Mouse (Mus musculus): ENCODE data around the gene Krt80. TPM values are rescaled to one million over a fixed set of nuclear protein-coding genes. Genes with fewer than 3 reads are reported as not detected.

The Krt80 gene
- polyA plus RNA-seq, 1 experiment from 2014 or later = 1.6 TPM

GRCm38 (mm10) chr15:101318889-101319765 is 50.8 kb downstream of the Krt80 start:
- Histone ChIP-seq H3K4me2 (ENCODE audit: low read length) (no peak overlapping the region), H3K27ac (ENCODE audit: low read depth) (0 out of 2 replicates have a peak overlapping the region, but pooled peaks have one; percentile 14), H3K4me3 (ENCODE audit: low read depth, low read length) (no peak overlapping the region), H3K36me3 (ENCODE audit: control insufficient read depth, insufficient read depth, low read length) (no peaks in the 10 kb centered on the region), H3K27me3 (replicated peaks; ENCODE audit: control insufficient read depth, insufficient read depth, low read length) (no peaks in the 10 kb centered on the region), H3K9me3 (ENCODE audit: control insufficient read depth, low read length) (no peaks in the 10 kb centered on the region), H3K4me1 (replicated peaks; ENCODE audit: control insufficient read depth, insufficient read depth, low read length) (peaks cover 12% of the 10 kb centered on the region), H3K9ac (ENCODE audit: low read length) (no peak overlapping the region)
- ATAC-seq (replicated peaks; ENCODE audit: low FRiP score, low TSS enrichment, low read depth) (no peak), DNase-seq (ENCODE audit: low spot score) (no peak)
- WGBS = 48% methylated on average over 14 of the region's 14 CpGs

DNA sequence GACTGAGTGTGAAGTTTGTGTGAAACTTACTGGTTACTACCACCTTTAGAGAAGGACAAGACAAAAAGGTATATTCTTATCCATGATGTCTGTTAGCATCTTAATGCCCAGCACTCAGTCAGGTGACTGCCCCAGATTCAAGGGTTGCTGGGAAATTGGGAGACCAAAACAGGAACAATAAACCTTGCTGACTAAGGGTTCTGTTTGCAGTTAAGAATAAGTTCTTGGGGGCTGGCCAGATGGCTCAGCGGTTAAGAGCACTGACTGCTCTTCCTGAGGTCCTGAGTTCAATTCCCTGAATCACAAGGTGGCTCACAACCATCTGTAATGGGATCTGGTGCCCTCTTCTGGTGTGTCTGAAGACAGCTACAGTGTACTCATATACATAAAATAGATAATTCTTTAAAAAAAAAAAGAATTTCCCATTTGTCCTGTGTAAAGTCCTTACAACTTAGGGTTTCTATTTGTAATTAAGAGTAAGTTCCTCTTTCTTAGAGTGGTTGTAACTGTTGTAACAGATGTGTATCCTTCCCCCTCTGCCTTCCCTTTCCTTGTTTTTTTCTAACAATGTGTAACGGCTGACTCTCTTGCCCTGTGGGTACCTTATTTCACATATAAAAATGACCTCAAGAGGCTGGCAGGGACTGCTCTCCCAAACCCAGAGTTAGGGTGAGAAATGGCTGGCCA is 52.0 kb downstream of the Krt80 start:
- no peaks in the 10 kb centered on the region for H3K36me3 ChIP-seq (ENCODE audit: control insufficient read depth, insufficient read depth, low read length)
- H3K4me3 ChIP-seq (ENCODE audit: low read depth, low read length) = no peak overlapping the region
- ATAC-seq (replicated peaks; ENCODE audit: low FRiP score, low TSS enrichment, low read depth) (no peak), DNase-seq (ENCODE audit: low spot score) (no peak)
- H3K27me3 ChIP-seq (replicated peaks; ENCODE audit: control insufficient read depth, insufficient read depth, low read length) = no peaks in the 10 kb centered on the region
- no peaks in the 10 kb centered on the region for H3K9me3 ChIP-seq (ENCODE audit: control insufficient read depth, low read length)
- WGBS = 76% methylated on average over 2 of the region's 2 CpGs
- H3K4me2 ChIP-seq (ENCODE audit: low read length) = no peak overlapping the region
- no peak overlapping the region for H3K9ac ChIP-seq (ENCODE audit: low read length)
- H3K27ac ChIP-seq (ENCODE audit: low read depth) = no peak overlapping the region
- H3K4me1 ChIP-seq (replicated peaks; ENCODE audit: control insufficient read depth, insufficient read depth, low read length) = peaks cover 12% of the 10 kb centered on the region

DNA sequence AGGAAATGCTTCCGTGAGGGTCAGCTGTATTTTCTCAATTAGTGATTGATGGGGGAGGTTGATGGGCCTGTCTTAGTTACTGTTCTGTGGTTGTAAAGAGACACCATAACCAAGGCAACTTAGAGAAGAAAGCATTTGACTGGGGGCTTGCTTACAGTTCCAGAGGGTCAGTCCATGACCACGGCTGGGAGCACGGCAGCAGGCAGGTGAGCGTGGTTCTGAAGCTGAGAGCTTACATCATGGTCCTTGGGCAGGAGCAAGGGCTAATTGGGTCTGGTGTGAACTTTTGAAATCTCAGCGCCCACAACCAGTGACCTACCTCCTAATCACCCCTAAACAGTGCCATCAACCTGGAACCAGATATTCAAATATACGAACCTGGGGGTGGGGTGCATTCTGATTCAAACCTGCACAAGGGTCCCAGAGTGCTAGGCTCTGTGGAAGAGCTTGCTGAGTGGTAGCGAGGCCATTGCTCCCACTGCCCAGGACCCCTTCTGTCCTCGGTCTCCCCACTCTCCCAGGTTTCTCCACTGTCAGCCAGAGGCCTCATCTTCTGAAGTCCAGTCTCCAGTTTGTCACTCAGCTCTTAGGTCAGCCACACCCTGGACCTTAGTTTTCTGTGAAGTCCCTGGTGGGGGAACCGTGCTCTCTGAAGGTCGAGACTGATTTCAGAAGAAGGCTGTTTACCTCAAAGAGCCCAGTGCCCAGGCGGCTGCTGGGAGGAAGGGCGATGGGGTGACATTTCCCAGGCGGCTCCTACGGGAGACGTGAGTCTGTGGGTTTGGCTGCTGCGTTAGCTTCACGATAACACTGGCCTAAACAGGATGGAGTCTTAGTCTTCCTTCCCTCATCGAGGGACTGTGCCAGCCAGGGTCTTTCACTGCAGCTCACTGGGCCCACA is 52.8 kb downstream of the Krt80 start:
- H3K4me2 ChIP-seq (ENCODE audit: low read length) = no peak overlapping the region
- no peaks in the 10 kb centered on the region for H3K9me3 ChIP-seq (ENCODE audit: control insufficient read depth, low read length)
- H3K9ac ChIP-seq (ENCODE audit: low read length) = no peak overlapping the region
- peaks cover 12% of the 10 kb centered on the region for H3K4me1 ChIP-seq (replicated peaks; ENCODE audit: control insufficient read depth, insufficient read depth, low read length)
- WGBS = 56% methylated on average over 18 of the region's 18 CpGs
- no peak overlapping the region for H3K27ac ChIP-seq (ENCODE audit: low read depth)
- H3K36me3 ChIP-seq (ENCODE audit: control insufficient read depth, insufficient read depth, low read length) = no peaks in the 10 kb centered on the region
- DNase-seq (ENCODE audit: low spot score) (no peak), ATAC-seq (replicated peaks; ENCODE audit: low FRiP score, low TSS enrichment, low read depth) (no peak)
- no peak overlapping the region for H3K4me3 ChIP-seq (ENCODE audit: low read depth, low read length)
- H3K27me3 ChIP-seq (replicated peaks; ENCODE audit: control insufficient read depth, insufficient read depth, low read length) = no peaks in the 10 kb centered on the region

- Histone ChIP-seq H3K4me3 (ENCODE audit: low read depth, low read length) (peak overlapping the region; percentile 18), H3K4me1 (replicated peaks; ENCODE audit: control insufficient read depth, insufficient read depth, low read length) (peaks cover 6% of the 10 kb centered on the region), H3K9ac (ENCODE audit: low read length) (no peak overlapping the region), H3K4me2 (ENCODE audit: low read length) (peak overlapping the region; percentile 45), H3K9me3 (ENCODE audit: control insufficient read depth, low read length) (no peaks in the 10 kb centered on the region), H3K27me3 (replicated peaks; ENCODE audit: control insufficient read depth, insufficient read depth, low read length) (no peaks in the 10 kb centered on the region), H3K27ac (ENCODE audit: low read depth) (no peak overlapping the region), H3K36me3 (ENCODE audit: control insufficient read depth, insufficient read depth, low read length) (no peaks in the 10 kb centered on the region)
- ATAC-seq (replicated peaks; ENCODE audit: low FRiP score, low TSS enrichment, low read depth) (0 out of 2 replicates have a peak, but pooled peaks have one; percentile 8), DNase-seq (ENCODE audit: low spot score) (no peak)
- WGBS = 67% methylated on average over 13 of the region's 13 CpGs
Measured at GRCm38 (mm10) chr15:101316279-101316912, 53.6 kb downstream of the Krt80 start.

GRCm38 (mm10) chr15:101315832-101316231 is 54.1 kb downstream of the Krt80 start:
- no peak overlapping the region for H3K9ac ChIP-seq (ENCODE audit: low read length)
- no peaks in the 10 kb centered on the region; the same call in 1 of the 2 replicates for H3K4me1 ChIP-seq (replicated peaks; ENCODE audit: control insufficient read depth, insufficient read depth, low read length)
- no peaks in the 10 kb centered on the region for H3K36me3 ChIP-seq (ENCODE audit: control insufficient read depth, insufficient read depth, low read length)
- WGBS = 2% methylated on average over 11 of the region's 11 CpGs
- peak overlapping the region; percentile 18 for H3K4me3 ChIP-seq (ENCODE audit: low read depth, low read length)
- H3K27me3 ChIP-seq (replicated peaks; ENCODE audit: control insufficient read depth, insufficient read depth, low read length) = no peaks in the 10 kb centered on the region
- peak; percentile 91 for DNase-seq (ENCODE audit: low spot score)
- no peak overlapping the region for H3K27ac ChIP-seq (ENCODE audit: low read depth)
- ATAC-seq (replicated peaks; ENCODE audit: low FRiP score, low TSS enrichment, low read depth) = peak; percentile 64
- peak overlapping the region; percentile 45 for H3K4me2 ChIP-seq (ENCODE audit: low read length)
- H3K9me3 ChIP-seq (ENCODE audit: control insufficient read depth, low read length) = no peaks in the 10 kb centered on the region

GRCm38 (mm10) chr15:101315378-101315777 is 54.6 kb downstream of the Krt80 start:
- no peak overlapping the region for H3K27ac ChIP-seq (ENCODE audit: low read depth)
- no peaks in the 10 kb centered on the region; the same call in 1 of the 2 replicates for H3K4me1 ChIP-seq (replicated peaks; ENCODE audit: control insufficient read depth, insufficient read depth, low read length)
- 89% methylated on average over 4 of the region's 4 CpGs for WGBS
- peak; percentile 16; the same call in 1 of the 2 replicates for ATAC-seq (replicated peaks; ENCODE audit: low FRiP score, low TSS enrichment, low read depth)
- H3K9me3 ChIP-seq (ENCODE audit: control insufficient read depth, low read length) = no peaks in the 10 kb centered on the region
- H3K36me3 ChIP-seq (ENCODE audit: control insufficient read depth, insufficient read depth, low read length) = no peaks in the 10 kb centered on the region
- no peak overlapping the region; the same call in 1 of the 2 replicates for H3K4me2 ChIP-seq (ENCODE audit: low read length)
- H3K4me3 ChIP-seq (ENCODE audit: low read depth, low read length) = no peak overlapping the region
- no peak for DNase-seq (ENCODE audit: low spot score)
- H3K27me3 ChIP-seq (replicated peaks; ENCODE audit: control insufficient read depth, insufficient read depth, low read length) = no peaks in the 10 kb centered on the region
- no peak overlapping the region for H3K9ac ChIP-seq (ENCODE audit: low read length)

- peaks cover 14% of the 10 kb centered on the region; the same call in 1 of the 2 replicates for H3K4me1 ChIP-seq (replicated peaks; ENCODE audit: control insufficient read depth, insufficient read depth, low read length)
- no peak overlapping the region for H3K4me2 ChIP-seq (ENCODE audit: low read length)
- H3K4me3 ChIP-seq (ENCODE audit: low read depth, low read length) = no peak overlapping the region
- H3K9me3 ChIP-seq (ENCODE audit: control insufficient read depth, low read length) = no peaks in the 10 kb centered on the region
- no peak for DNase-seq (ENCODE audit: low spot score)
- ATAC-seq (replicated peaks; ENCODE audit: low FRiP score, low TSS enrichment, low read depth) = no peak
- no peak overlapping the region for H3K27ac ChIP-seq (ENCODE audit: low read depth)
- H3K9ac ChIP-seq (ENCODE audit: low read length) = no peak overlapping the region
- 78% methylated on average over 6 of the region's 6 CpGs for WGBS
- H3K36me3 ChIP-seq (ENCODE audit: control insufficient read depth, insufficient read depth, low read length) = no peaks in the 10 kb centered on the region
- no peaks in the 10 kb centered on the region for H3K27me3 ChIP-seq (replicated peaks; ENCODE audit: control insufficient read depth, insufficient read depth, low read length)
Measured at GRCm38 (mm10) chr15:101312006-101312405, 58.0 kb downstream of the Krt80 start.
